Mouse (Mus musculus) liver, adult 2 months (tissue): ENCODE data around the gene Anpep.

Source experiments
- CTCF ChIP-seq: fragments of 200-500 bp; IDR thresholded peaks from 2 replicates; pipeline ENCODE4 v1.5.1; 2011; ENCODE audit warnings: low read depth, low read length, control low read depth
- POLR2A ChIP-seq: fragments of 200-500 bp; IDR thresholded peaks from 2 replicates; pipeline ENCODE4 v1.6.1; 2011; ENCODE audit warnings: low read length, control low read depth; ENCODE audit not compliant: insufficient read depth; ENCODE audit errors: extremely low read depth

DNA sequence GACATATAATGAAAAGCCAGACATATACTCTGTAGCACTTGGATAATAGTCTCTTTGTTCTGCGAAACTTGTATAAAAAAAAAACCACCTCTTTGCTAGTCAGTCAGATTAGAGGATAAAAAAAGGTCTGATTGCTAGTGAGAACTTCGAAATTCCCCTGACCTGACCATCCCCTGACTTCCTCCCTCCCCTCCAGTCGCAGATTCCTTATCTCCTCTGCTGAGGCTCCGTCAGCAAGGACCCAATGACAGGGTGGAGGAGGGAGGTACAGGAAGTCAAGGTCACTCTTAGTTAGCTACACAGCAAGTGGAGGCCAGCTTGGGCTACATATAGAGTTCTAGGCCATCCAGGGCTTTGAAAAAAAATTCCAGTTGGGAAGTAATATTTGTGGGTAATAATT lies 41.3 kb downstream of the Anpep start:
- TF ChIP-seq CTCF (no peak), POLR2A (no peak)
